Comparison of ENCODE assay signal across 11 mouse cellular contexts in genomic region chr3:41541313-41541712, GRCm38 (mm10). TPM values are rescaled to one million over a fixed set of nuclear protein-coding genes. Genes with fewer than 3 reads are reported as not detected.
DNase-seq lines count a peak whose midpoint lies in the region; ATAC-seq and TF ChIP-seq lines count a peak whose summit lies in the region.
"Had no signal": no experiment of that assay in that cellular context is flagged by ENCODE, and none has a peak within 500 bp of the region (broad histone marks: within the 10 kb centered on the region; RNA-seq: fewer than 3 reads in every experiment).

No protein-coding gene starts in this region.

- H3K9ac ChIP-seq in intestine, postnatal 0 days (ENCODE audit: low read depth, low read length), result no peak overlapping the region
- no peak overlapping the region for H3K9ac ChIP-seq in intestine, embryonic 16.5 days (ENCODE audit: low read depth, low read length)
- no peak overlapping the region for H3K9ac ChIP-seq in MEL (ENCODE audit: control insufficient read depth, low read depth, low read length, poor library complexity, severe bottlenecking)
- H3K9ac ChIP-seq in liver, postnatal 0 days (replicated peaks), result no peak overlapping the region
- H3K9ac ChIP-seq: forebrain, embryonic 12.5 days; heart, embryonic 13.5 days had no signal

- DNase-seq in 416B (ENCODE audit: low read depth) (peak; percentile 49), MEL (ENCODE audit: low read depth, low spot score) (peak; percentile 37)
- DNase-seq in liver, postnatal 0 days, result no peak
- DNase-seq in neural tube, embryonic 10.5 days (ENCODE audit: extremely low spot score, low spot score), result no peak
- no peak for DNase-seq in heart, adult 18-20 months

- no peaks in the 10 kb centered on the region for H3K9me3 ChIP-seq in intestine, postnatal 0 days (ENCODE audit: control insufficient read depth)
- H3K9me3 ChIP-seq in intestine, embryonic 16.5 days (ENCODE audit: control insufficient read depth, low read length), result no peaks in the 10 kb centered on the region
- no peaks in the 10 kb centered on the region for H3K9me3 ChIP-seq in MEL (replicated peaks; ENCODE audit: insufficient read depth, low read length)
- no peaks in the 10 kb centered on the region for H3K9me3 ChIP-seq in liver, postnatal 0 days (ENCODE audit: low read length)
- H3K9me3 ChIP-seq: forebrain, embryonic 12.5 days; heart, embryonic 13.5 days; limb, embryonic 10.5 days had no signal

- TF ChIP-seq EP300 in MEL (IDR thresholded peaks at IDR 0.05; ENCODE audit: low read depth in 1 of 2, low read length in 2 of 2), result no peak
- TF ChIP-seq EP300 in liver, postnatal 0 days (IDR thresholded peaks at IDR 0.05; ENCODE audit: low read depth), result no peak

- H3K79me2 ChIP-seq in MEL (ENCODE audit: control insufficient read depth, insufficient read depth, low read length, poor library complexity), result no peaks in the 10 kb centered on the region

- no peaks in the 10 kb centered on the region for H3K27me3 ChIP-seq in intestine, postnatal 0 days (replicated peaks; ENCODE audit: control insufficient read depth, insufficient read depth, low read length)
- H3K27me3 ChIP-seq in intestine, embryonic 16.5 days (replicated peaks; ENCODE audit: control insufficient read depth, insufficient read depth, low read length), result no peaks in the 10 kb centered on the region
- peaks cover 0 to 1% of the 10 kb centered on the region in 2 experiments; a peak in 3 of 4 replicates for H3K27me3 ChIP-seq in MEL (ENCODE audit: control insufficient read depth in 1 of 2, insufficient read depth in 2 of 2, low read length in 2 of 2)
- H3K27me3 ChIP-seq in liver, postnatal 0 days (ENCODE audit: insufficient read depth, low read length), result no peaks in the 10 kb centered on the region
- H3K27me3 ChIP-seq: forebrain, embryonic 12.5 days; heart, embryonic 13.5 days had no signal

- TF ChIP-seq RAD21 in MEL (IDR thresholded peaks at IDR 0.05; ENCODE audit: low read depth, low read length), result no peak; the same call in 1 of the 2 replicates

- H3K4me1 ChIP-seq in intestine, postnatal 0 days (replicated peaks; ENCODE audit: control insufficient read depth, insufficient read depth, low read length), result no peaks in the 10 kb centered on the region
- H3K4me1 ChIP-seq in intestine, embryonic 16.5 days (ENCODE audit: control insufficient read depth, insufficient read depth, low read length), result peaks cover 3% of the 10 kb centered on the region; the same call in 1 of the 2 replicates
- H3K4me1 ChIP-seq in MEL (ENCODE audit: control insufficient read depth in 1 of 2, insufficient read depth in 2 of 2, low read length in 2 of 2), result no peaks in the 10 kb centered on the region
- no peaks in the 10 kb centered on the region for H3K4me1 ChIP-seq in liver, postnatal 0 days (ENCODE audit: insufficient read depth)
- H3K4me1 ChIP-seq: limb, embryonic 10.5 days had no signal

- no peak overlapping the region for H3K4me3 ChIP-seq in intestine, postnatal 0 days (ENCODE audit: low read depth, low read length)
- no peak overlapping the region for H3K4me3 ChIP-seq in intestine, embryonic 16.5 days (ENCODE audit: low read length)
- no peak overlapping the region for H3K4me3 ChIP-seq in MEL (ENCODE audit: control insufficient read depth in 1 of 2, insufficient read depth in 1 of 2, low read depth in 2 of 2, low read length in 2 of 2)
- H3K4me3 ChIP-seq in liver, postnatal 0 days (ENCODE audit: low read depth, low read length), result no peak overlapping the region
- H3K4me3 ChIP-seq: forebrain, embryonic 12.5 days; heart, embryonic 13.5 days; limb, embryonic 10.5 days had no signal

- TF ChIP-seq POLR2A in MEL (IDR thresholded peaks at IDR 0.05; ENCODE audit: control insufficient read depth in 1 of 2, insufficient read depth in 1 of 2, low read depth in 1 of 2, low read length in 2 of 2, poor library complexity in 1 of 2), result no peak

- no peak overlapping the region for H3K27ac ChIP-seq in intestine, postnatal 0 days (ENCODE audit: low read depth, low read length)
- H3K27ac ChIP-seq in intestine, embryonic 16.5 days (ENCODE audit: low read length), result no peak overlapping the region
- H3K27ac ChIP-seq in MEL (ENCODE audit: control insufficient read depth, low read depth, low read length), result no peak overlapping the region
- no peak overlapping the region for H3K27ac ChIP-seq in liver, postnatal 0 days (ENCODE audit: low read depth)
- H3K27ac ChIP-seq: forebrain, embryonic 12.5 days; heart, embryonic 13.5 days; limb, embryonic 10.5 days had no signal

- ATAC-seq in intestine, postnatal 0 days, result peak; percentile 25; the same call in 1 of the 2 replicates
- ATAC-seq in intestine, embryonic 16.5 days, result no peak
- ATAC-seq in liver, postnatal 0 days, result no peak
- no peak; the same call in 1 of the 2 replicates for ATAC-seq in cerebellum, adult (ENCODE audit: insufficient number of reproducible peaks, low FRiP score, low TSS enrichment)

- peak; percentile 68 for TF ChIP-seq CTCF in intestine, postnatal 0 days (IDR thresholded peaks at IDR 0.05; ENCODE audit: low read depth)
- TF ChIP-seq CTCF in MEL (IDR thresholded peaks at IDR 0.05 in 2 of 3, conservative IDR thresholded peaks at IDR 0.05 in 1 of 3; ENCODE audit: control insufficient read depth in 1 of 3, insufficient read depth in 1 of 3, low read depth in 2 of 3, low read length in 3 of 3, poor library complexity in 1 of 3, severe bottlenecking in 1 of 3), result peak; percentile 28 to 56 (median 43)
- TF ChIP-seq CTCF in liver, postnatal 0 days (IDR thresholded peaks at IDR 0.05; ENCODE audit: low read depth), result peak; percentile 54

- H3K36me3 ChIP-seq in intestine, postnatal 0 days (ENCODE audit: control insufficient read depth, insufficient read depth), result no peaks in the 10 kb centered on the region
- H3K36me3 ChIP-seq in intestine, embryonic 16.5 days (ENCODE audit: control insufficient read depth, insufficient read depth, low read length), result no peaks in the 10 kb centered on the region
- H3K36me3 ChIP-seq in MEL (ENCODE audit: control insufficient read depth in 1 of 2, insufficient read depth in 2 of 2, low read length in 2 of 2), result no peaks in the 10 kb centered on the region
- H3K36me3 ChIP-seq in liver, postnatal 0 days (replicated peaks; ENCODE audit: insufficient read depth, low read length), result no peaks in the 10 kb centered on the region
- H3K36me3 ChIP-seq: forebrain, embryonic 12.5 days; heart, embryonic 13.5 days; limb, embryonic 10.5 days had no signal

- H3K4me2 ChIP-seq in intestine, postnatal 0 days (replicated peaks; ENCODE audit: low read depth), result no peak overlapping the region
- no peak overlapping the region for H3K4me2 ChIP-seq in intestine, embryonic 16.5 days (ENCODE audit: low read depth, low read length)
- H3K4me2 ChIP-seq in liver, postnatal 0 days (ENCODE audit: low read depth, low read length), result no peak overlapping the region
- H3K4me2 ChIP-seq: forebrain, embryonic 12.5 days; heart, embryonic 13.5 days had no signal

- 77% methylated on average over 3 of the region's 3 CpGs for WGBS in intestine, postnatal 0 days
- WGBS in intestine, embryonic 16.5 days, result 85% methylated on average over 3 of the region's 3 CpGs
- 69% methylated on average over 3 of the region's 3 CpGs for WGBS in liver, postnatal 0 days (ENCODE audit: insufficient replicate concordance)

TF ChIP-seq in MEL, 35 proteins besides CTCF, POLR2A, EP300 and RAD21:
- TF ChIP-seq SMC3 (IDR thresholded peaks at IDR 0.05; ENCODE audit: low read depth, low read length), result peak; percentile 36
- TF ChIP-seq CHD2 (IDR thresholded peaks at IDR 0.05; ENCODE audit: low read length), result no peak
- TF ChIP-seq KAT2A (conservative IDR thresholded peaks at IDR 0.05; ENCODE audit: low read depth, low read length), result no peak

RNA-seq across cellular contexts. Expression of gene Jade1, which starts 14.2 kb away (rescaled TPM):
- 15.3 and 18.4 TPM in 2 replicates for polyA plus RNA-seq in intestine, postnatal 0 days (2015; fragmentation: Nextera tagmentation; extraction: Ambion mirVana)
- polyA plus RNA-seq in intestine, embryonic 16.5 days (2015; fragmentation: Nextera tagmentation; extraction: Ambion mirVana), result 14.8 and 16.9 TPM in 2 replicates
- total RNA-seq in MEL (2012; rRNA removed), result 98.8 and 116 TPM in 2 replicates
- 100 to 1,000 TPM; 134 to 150 TPM for polyA plus RNA-seq in MEL (2012; ENCODE audit: insufficient read depth in 1 of 2, insufficient read length in 2 of 2, low read depth in 1 of 2, low replicate concordance in 2 of 2, missing spikeins in 1 of 2)
- 6.8 and 7.2 TPM in 2 replicates for polyA plus RNA-seq in liver, postnatal 0 days (2015; fragmentation: Nextera tagmentation; extraction: Ambion mirVana)
- 10 to 100 TPM; 28.5 to 32.3 TPM for total RNA-seq in heart, adult 18-20 months (2021)

Comparison
In these comparisons a context has a peak if more than half of its experiments do, and no peak if none do; other contexts are left out.
1. DNase-seq: peak in 416B (single experiment) and MEL (single experiment); none in liver, postnatal 0 days (single experiment), neural tube, embryonic 10.5 days (single experiment) and heart, adult 18-20 months (0 of 2).
2. Peak in every context shown above with its lines, with median percentiles within 50 percentile points of each other: CTCF ChIP-seq.